Mouse (Mus musculus) forebrain, embryonic 12.5 days (tissue): ENCODE data around the gene Ptpru. TPM values are rescaled to one million over a fixed set of nuclear protein-coding genes. Genes with fewer than 3 reads are reported as not detected.
A peak's percentile ranks its signal among the peaks of the same experiment; 100 is the strongest.

Experiments used
- ATAC-seq: fragments of 200-750 bp; cut with Nextera tagmentation; 2 replicates; pipeline ENCODE4 v1.8.0; 2017; ENCODE audit warnings: moderate TSS enrichment; ENCODE audit not compliant: low FRiP score
- H3K27ac ChIP-seq: fragments of 300-500 bp; sonication (generic); 2 replicates; pipeline ENCODE4 v1.5.1; 2016; ENCODE audit warnings: mild to moderate bottlenecking
- H3K27me3 ChIP-seq: fragments of 300-500 bp; sonication (generic); 2 replicates; pipeline ENCODE4 v1.6.1; 2016; ENCODE audit warnings: mild to moderate bottlenecking
- H3K36me3 ChIP-seq: fragments of 300-500 bp; sonication (generic); replicated peaks from 2 replicates; pipeline ENCODE4 v1.6.1; 2016; ENCODE audit warnings: mild to moderate bottlenecking
- H3K4me1 ChIP-seq: fragments of 300-500 bp; sonication (generic); 2 replicates; pipeline ENCODE4 v1.6.1; 2016
- H3K4me2 ChIP-seq: fragments of 300-500 bp; sonication (generic); 2 replicates; pipeline ENCODE4 v1.6.1; 2016; ENCODE audit warnings: mild to moderate bottlenecking, moderate library complexity
- H3K4me3 ChIP-seq: fragments of 300-500 bp; sonication (generic); replicated peaks from 2 replicates; pipeline ENCODE4 v1.5.1; 2016; ENCODE audit warnings: mild to moderate bottlenecking
- H3K9ac ChIP-seq: fragments of 300-500 bp; sonication (generic); 2 replicates; pipeline ENCODE4 v1.6.1; 2016; ENCODE audit warnings: mild to moderate bottlenecking
- H3K9me3 ChIP-seq: fragments of 300-500 bp; sonication (generic); 2 replicates; pipeline ENCODE4 v1.6.1; 2016
- WGBS: fragments of 180-500 bp; shearing (Covaris S2); methylation state at CpG from one replicate; pipeline ENCODE4 v1.1.7; 2016; 5-methylcytosine and 5-hydroxymethylcytosine counted together
- polyA plus RNA-seq: library from polyadenylated mRNA; unstranded; fragments of >200 nt; fragmentation: Nextera tagmentation; extraction: Ambion mirVana; gene quantifications from 2 replicates; pipeline ENCODE4 v1.2.1, GENCODE M21; 2016

The Ptpru gene
- 47.1 and 57.7 TPM in 2 replicates for polyA plus RNA-seq

DNA sequence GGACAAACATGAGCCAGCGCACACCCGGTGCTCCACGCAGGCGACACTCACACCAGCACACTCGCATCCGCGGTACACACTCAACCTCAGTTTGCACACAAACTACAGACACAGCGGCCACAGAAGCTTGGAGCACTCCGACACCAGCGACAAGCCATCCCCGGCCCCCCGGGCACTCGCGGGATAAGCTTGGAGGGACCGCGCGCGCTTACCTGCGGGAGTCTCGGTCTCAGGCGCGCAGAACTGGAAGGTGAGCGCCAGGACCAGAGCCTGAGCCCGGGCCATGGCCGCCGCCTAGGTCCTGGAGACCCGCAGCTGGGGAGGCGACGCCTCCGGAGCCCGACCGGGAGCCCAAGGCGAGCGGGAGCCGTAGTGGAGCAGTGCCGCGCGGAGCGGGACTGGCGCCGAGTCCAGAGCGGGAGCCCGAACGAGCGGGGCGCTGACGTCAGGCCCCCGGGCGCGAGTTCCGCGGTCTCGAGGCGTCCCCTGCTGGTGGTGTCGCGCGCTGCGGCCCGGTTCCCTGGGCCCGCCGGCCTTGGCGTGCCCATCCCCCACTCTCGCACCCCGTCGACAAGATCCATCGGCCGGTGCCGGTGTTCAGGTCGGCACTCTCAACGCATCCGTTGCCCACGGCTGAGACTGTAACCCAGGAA, at the start of gene Ptpru:
TSS of gene Ptpru (minus strand) at position 417 of the 653 bp plus-strand sequence.
- Histone ChIP-seq H3K4me3 (peak within 1 kb of the TSS; percentile 77), H3K36me3 (no peaks in the 10 kb centered on the region), H3K9me3 (no peaks in the 10 kb centered on the region), H3K9ac (peak within 1 kb of the TSS; percentile 89), H3K27ac (peak within 1 kb of the TSS; percentile 42; the same call in 1 of the 2 replicates), H3K4me1 (peaks cover 45% of the 10 kb centered on the region), H3K4me2 (peak within 1 kb of the TSS; percentile 98), H3K27me3 (peaks cover 56% of the 10 kb centered on the region)
- WGBS: 1% methylated on average over 46 of the region's 72 CpGs
- ATAC-seq: peak; percentile 90

DNA sequence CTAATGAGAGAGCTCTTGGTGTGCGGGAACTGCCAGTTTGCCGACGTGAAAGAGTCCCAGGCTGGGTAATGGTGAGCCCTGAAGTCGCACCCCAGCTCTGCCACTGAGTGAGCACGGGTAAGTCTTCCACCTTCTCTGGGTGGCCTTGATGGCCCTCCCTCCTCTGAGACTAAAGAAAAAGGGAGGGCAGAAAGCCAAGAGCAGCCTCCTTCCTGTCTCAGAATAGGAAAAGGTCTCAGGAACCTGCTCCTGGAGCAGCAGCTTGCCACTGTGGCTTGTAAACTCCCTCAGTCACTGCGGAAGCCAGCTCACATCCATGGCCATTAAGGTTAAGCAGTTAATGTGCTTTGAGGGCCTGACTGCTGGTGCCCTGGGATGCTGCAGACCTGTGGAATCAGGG, 47.3 kb upstream of the Ptpru start:
- no peaks in the 10 kb centered on the region for H3K9me3 ChIP-seq
- no peak overlapping the region for H3K4me3 ChIP-seq
- ATAC-seq: no peak
- H3K4me2 ChIP-seq: no peak overlapping the region
- H3K36me3 ChIP-seq: peaks cover 23% of the 10 kb centered on the region
- H3K4me1 ChIP-seq: peaks cover 34% of the 10 kb centered on the region
- H3K27me3 ChIP-seq: no peaks in the 10 kb centered on the region
- 88% methylated on average over 6 of the region's 6 CpGs for WGBS
- H3K27ac ChIP-seq: no peak overlapping the region
- no peak overlapping the region for H3K9ac ChIP-seq

DNA sequence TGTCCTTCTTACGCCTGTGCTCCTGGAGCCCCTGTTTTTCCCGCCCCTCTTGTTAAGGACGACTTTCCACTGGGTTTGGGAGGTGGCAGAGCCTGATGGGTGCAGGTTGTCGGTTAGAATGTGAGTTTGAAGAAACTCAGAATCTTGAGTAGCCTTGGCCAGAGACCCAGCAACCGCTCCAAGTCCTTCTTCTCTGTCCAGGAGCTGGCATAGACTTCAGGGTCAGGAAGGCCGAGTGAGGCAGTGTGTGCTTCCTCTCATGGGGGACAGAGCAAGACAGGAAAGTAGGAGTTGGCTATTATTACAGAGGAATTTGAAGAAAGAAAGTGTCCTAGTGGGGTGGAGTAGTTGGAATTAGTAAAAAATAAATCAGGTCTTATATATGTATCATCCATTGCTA, 45.5 kb upstream of the Ptpru start:
- Histone ChIP-seq H3K9me3 (no peaks in the 10 kb centered on the region), H3K27me3 (no peaks in the 10 kb centered on the region), H3K4me1 (peaks cover 43% of the 10 kb centered on the region), H3K9ac (no peak overlapping the region), H3K4me3 (no peak overlapping the region), H3K36me3 (peaks cover 23% of the 10 kb centered on the region), H3K27ac (peak overlapping the region; percentile 38; the same call in 1 of the 2 replicates), H3K4me2 (no peak overlapping the region)
- 88% methylated on average over 6 of the region's 6 CpGs for WGBS
- no peak for ATAC-seq

DNA sequence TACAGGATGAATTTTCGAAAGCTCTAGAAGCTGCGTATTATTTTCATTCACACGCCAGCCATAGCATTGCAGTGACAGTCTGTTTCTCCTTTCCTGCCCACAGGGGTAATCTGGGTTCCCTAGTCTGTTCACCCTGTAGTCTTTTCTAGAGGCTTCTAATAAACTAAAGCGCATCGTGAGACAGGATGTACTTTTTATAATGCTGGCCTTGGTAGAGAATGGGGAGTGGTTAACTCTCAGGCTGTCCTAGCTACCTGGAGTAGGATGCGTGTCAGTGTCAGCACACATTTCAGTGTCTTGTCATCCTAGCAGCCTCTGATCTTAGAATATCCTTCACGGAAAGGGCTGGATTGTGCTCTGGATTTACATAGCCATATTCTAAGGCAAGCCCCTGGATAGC, 43.2 kb upstream of the Ptpru start:
- Histone ChIP-seq H3K4me1 (peaks cover 62% of the 10 kb centered on the region), H3K36me3 (peaks cover 14% of the 10 kb centered on the region)
- WGBS: 93% methylated on average over 7 of the region's 7 CpGs

DNA sequence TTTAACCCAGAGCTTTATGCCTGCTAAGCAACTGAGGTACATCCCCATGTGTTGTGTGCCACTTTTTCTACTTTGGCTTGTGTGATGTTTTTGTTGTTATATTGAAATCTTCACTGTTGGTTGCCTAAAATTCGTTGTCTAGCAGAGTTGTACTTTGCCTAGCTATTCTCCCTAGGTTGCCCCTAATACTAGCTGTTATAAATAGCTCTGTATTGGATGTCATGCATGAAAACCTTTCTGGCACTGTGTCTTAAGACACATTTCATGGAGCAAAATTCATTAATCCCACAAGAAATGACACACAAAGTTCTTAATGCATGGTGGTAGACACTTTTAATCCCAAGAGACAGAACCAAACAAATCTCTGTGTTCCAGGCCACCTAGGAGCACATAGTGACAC, 41.6 kb upstream of the Ptpru start:
- ATAC-seq: no peak
- WGBS: 83% methylated on average over 1 of the region's 1 CpGs

More for the DNA sequence above, 43.2 kb upstream of the Ptpru start:
- no peak overlapping the region for H3K4me2 ChIP-seq
- no peak for ATAC-seq
- no peaks in the 10 kb centered on the region for H3K27me3 ChIP-seq
- H3K4me3 ChIP-seq: no peak overlapping the region
- H3K27ac ChIP-seq: no peak overlapping the region
- no peaks in the 10 kb centered on the region for H3K9me3 ChIP-seq
- H3K9ac ChIP-seq: no peak overlapping the region

DNA sequence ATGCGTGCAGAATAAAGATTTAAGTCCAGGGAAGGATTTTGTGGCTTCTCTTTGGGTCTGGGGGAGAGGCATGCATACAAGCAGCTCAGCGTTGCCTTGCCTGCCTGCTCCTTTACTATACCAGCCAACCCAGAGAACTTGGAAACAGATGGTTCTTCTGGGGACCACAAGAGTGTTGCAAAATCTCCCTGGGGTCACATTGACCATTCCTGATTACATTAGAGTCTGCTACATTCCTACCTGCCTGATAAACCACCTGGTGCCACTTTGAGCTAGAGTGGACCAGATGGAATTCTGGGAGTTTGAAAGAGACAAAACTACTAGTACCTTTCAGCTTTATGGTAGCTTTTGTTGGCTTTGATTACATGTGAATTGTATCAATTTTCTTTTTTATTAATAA, 38.7 kb upstream of the Ptpru start:
- no peaks in the 10 kb centered on the region for H3K36me3 ChIP-seq
- no peak overlapping the region for H3K9ac ChIP-seq
- H3K27me3 ChIP-seq: no peaks in the 10 kb centered on the region
- 0 out of 2 replicates have a peak overlapping the region, but pooled peaks have one; percentile 14 for H3K27ac ChIP-seq
- no peak overlapping the region for H3K4me3 ChIP-seq
- no peak for ATAC-seq
- H3K4me1 ChIP-seq: peaks cover 53% of the 10 kb centered on the region
- WGBS: 75% methylated on average over 2 of the region's 2 CpGs
- peak overlapping the region; percentile 90 for H3K4me2 ChIP-seq
- no peaks in the 10 kb centered on the region for H3K9me3 ChIP-seq

More for the DNA sequence above, 41.6 kb upstream of the Ptpru start:
- Histone ChIP-seq H3K4me3 (no peak overlapping the region), H3K9me3 (no peaks in the 10 kb centered on the region), H3K27me3 (no peaks in the 10 kb centered on the region), H3K4me1 (peaks cover 69% of the 10 kb centered on the region), H3K36me3 (no peaks in the 10 kb centered on the region), H3K27ac (no peak overlapping the region), H3K9ac (no peak overlapping the region), H3K4me2 (no peak overlapping the region)

DNA sequence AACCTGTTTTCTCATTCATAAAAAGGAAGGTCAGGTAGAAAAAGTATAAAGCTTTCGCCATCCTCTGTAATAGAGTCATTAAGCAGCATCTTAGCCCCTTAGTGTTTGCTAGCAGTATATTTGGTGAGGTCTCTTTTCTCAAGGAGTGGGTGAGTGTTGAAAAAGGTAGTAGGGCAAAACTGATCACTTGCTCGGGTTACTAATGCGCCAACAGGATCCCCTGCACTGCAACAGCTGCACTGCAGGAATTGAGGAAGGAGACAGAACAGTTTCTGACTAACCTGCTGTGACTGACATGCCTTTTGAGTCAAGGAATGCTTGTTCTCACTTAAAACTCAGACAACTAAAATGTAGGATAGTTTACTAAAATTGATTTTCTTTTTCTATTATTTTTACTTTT, 37.2 kb upstream of the Ptpru start:
- Histone ChIP-seq H3K27ac (no peak overlapping the region), H3K27me3 (no peaks in the 10 kb centered on the region), H3K36me3 (peaks cover 2% of the 10 kb centered on the region; the same call in 1 of the 2 replicates), H3K4me1 (peaks cover 49% of the 10 kb centered on the region), H3K4me2 (peak overlapping the region; percentile 90), H3K9ac (peak overlapping the region; percentile 99), H3K4me3 (peak overlapping the region; percentile 94), H3K9me3 (no peaks in the 10 kb centered on the region)
- no peak for ATAC-seq
- WGBS: 41% methylated on average over 3 of the region's 3 CpGs

DNA sequence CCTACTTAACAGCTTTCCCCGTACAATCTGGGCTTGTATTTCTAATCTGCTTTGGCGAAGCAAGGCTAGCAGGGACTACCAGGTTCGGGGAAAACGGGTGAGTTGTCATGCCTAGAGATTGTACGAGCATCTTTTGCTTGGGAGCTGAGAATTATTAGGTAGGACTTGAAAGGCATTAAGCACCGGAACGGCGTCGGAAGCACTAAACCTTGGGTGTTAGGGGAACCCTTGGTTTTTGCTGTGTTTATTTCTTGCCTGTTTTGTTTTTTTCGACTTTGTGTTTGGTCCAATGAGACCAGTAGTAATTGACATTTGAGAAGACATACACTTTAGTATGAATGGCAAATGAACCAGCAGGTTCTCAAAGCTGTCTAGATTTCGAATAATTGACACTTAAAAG, 36.5 kb upstream of the Ptpru start:
- ATAC-seq: no peak
- peak overlapping the region; percentile 90 for H3K4me2 ChIP-seq
- peak overlapping the region; percentile 99 for H3K9ac ChIP-seq
- peaks cover 43% of the 10 kb centered on the region for H3K4me1 ChIP-seq
- H3K4me3 ChIP-seq: peak overlapping the region; percentile 94
- peaks cover 5% of the 10 kb centered on the region; the same call in 1 of the 2 replicates for H3K36me3 ChIP-seq
- no peaks in the 10 kb centered on the region for H3K27me3 ChIP-seq
- no peaks in the 10 kb centered on the region for H3K9me3 ChIP-seq
- 4% methylated on average over 11 of the region's 11 CpGs for WGBS
- H3K27ac ChIP-seq: peak overlapping the region; percentile 100

DNA sequence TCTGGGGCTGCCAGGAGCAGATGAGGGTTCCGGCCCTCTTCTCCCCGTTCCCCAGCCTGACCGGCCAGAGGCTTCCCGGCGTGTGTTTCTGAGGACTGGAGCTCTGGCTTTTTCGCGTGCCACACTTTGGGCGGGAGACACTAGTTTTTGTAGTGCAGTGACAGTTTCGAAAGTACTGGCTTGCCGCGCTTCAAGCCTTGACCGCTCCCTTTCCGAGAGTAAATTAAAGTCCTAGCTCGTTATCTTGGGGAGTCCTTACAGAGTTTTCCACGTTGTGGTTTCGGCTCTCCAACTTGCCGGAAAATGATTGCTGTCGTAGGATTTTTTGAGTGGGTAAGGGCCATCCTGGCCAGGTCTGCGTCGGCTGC, 36.1 kb upstream of the Ptpru start:
- peak overlapping the region; percentile 100 for H3K27ac ChIP-seq
- ATAC-seq: peak; percentile 7; the same call in 1 of the 2 replicates
- peak overlapping the region; percentile 90 for H3K4me2 ChIP-seq
- peaks cover 5% of the 10 kb centered on the region; the same call in 1 of the 2 replicates for H3K36me3 ChIP-seq
- no peaks in the 10 kb centered on the region for H3K9me3 ChIP-seq
- no peaks in the 10 kb centered on the region for H3K27me3 ChIP-seq
- H3K4me3 ChIP-seq: peak overlapping the region; percentile 94
- under 1% methylated on average over 20 of the region's 20 CpGs for WGBS
- H3K9ac ChIP-seq: peak overlapping the region; percentile 99
- peaks cover 40% of the 10 kb centered on the region for H3K4me1 ChIP-seq

DNA sequence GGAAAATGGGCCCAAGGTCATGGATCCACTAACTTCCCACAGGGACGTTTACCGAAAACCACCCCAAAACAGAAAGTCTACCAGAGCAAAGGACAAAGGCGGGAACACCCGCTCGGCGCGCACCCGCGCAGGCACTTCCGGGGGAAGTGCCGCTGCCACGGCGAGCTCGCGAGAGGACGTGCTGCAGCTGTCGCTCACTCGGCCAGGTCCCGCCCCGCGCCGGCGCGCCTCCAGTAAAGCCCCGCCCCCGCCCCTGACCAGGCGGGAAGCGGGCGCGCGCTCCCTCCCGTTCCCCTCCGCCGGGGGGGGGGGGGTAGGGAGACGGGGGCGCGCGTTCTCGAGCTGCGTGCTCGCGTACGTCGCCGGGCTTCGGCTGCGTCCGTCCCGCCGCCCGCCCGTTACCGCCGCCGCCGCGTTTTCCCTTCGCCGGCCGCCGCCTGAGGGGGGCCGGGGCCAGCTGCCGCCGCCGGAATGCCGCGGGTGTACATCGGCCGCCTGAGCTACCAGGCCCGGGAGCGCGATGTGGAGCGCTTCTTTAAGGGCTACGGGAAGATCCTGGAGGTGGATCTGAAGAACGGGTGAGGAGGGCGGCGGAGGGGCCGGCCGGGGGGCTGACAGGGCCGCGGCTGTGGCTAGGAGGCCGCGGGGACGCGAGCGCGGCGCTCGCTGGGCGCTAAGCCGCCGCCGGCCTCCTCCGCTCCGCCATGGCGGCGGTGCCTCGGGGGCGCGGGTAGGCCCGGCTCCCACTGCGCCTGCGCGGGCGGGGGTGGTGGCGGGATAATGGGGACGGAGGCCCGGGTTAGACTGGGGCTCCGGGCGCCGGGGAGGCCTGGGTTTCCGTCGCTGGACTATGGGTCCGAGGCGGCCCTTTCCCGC, 35.4 kb upstream of the Ptpru start, which contains the start of gene Srsf4:
TSS of gene Srsf4 (plus strand) at position 325 of the 876 bp plus-strand sequence.
- peak within 1 kb of the TSS; percentile 94 for H3K4me3 ChIP-seq
- H3K4me2 ChIP-seq: peak within 1 kb of the TSS; percentile 90
- H3K9me3 ChIP-seq: no peaks in the 10 kb centered on the region
- no peaks in the 10 kb centered on the region for H3K27me3 ChIP-seq
- peaks cover 5% of the 10 kb centered on the region; the same call in 1 of the 2 replicates for H3K36me3 ChIP-seq
- peak within 1 kb of the TSS; percentile 99 for H3K9ac ChIP-seq
- H3K27ac ChIP-seq: peak within 1 kb of the TSS; percentile 100
- peak; percentile 97 for ATAC-seq
- peaks cover 40% of the 10 kb centered on the region for H3K4me1 ChIP-seq
- under 1% methylated on average over 72 of the region's 116 CpGs for WGBS

DNA sequence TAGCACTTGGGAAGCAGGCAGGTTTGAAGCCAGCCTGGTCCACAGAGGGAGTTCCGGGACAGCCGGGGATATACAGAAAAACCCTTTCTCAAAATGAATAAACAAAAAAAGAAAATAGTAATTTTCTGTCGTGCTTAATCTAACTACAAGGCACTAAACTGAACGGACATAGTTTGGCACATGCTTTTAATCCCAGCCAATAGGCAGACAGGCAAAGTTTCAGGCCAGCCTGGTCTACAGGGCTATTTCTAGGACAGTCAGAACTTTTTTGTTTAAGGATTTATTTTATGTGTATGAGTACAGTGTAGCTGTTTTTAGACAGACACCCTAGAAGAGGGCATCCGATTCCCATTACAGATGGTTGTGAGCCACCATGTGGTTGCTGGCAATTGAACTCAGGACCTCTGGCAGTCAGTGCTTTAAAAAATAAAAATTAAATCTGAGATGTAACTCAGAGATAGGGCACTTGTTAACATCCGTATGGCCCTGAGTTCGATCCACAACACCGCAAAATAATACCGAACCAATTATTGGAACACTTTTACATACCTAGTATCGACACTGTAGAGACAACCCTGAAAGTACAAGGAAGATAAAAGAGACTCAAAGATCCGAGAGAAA, 34.7 kb upstream of the Ptpru start:
- WGBS: 11% methylated on average over 11 of the region's 11 CpGs
- peak overlapping the region; percentile 99 for H3K9ac ChIP-seq
- H3K4me3 ChIP-seq: peak overlapping the region; percentile 94
- H3K9me3 ChIP-seq: no peaks in the 10 kb centered on the region
- H3K4me2 ChIP-seq: peak overlapping the region; percentile 61
- peak overlapping the region; percentile 100 for H3K27ac ChIP-seq
- H3K27me3 ChIP-seq: no peaks in the 10 kb centered on the region
- peaks cover 32% of the 10 kb centered on the region for H3K4me1 ChIP-seq
- ATAC-seq: peak; percentile 24
- peaks cover 9% of the 10 kb centered on the region; the same call in 1 of the 2 replicates for H3K36me3 ChIP-seq

DNA sequence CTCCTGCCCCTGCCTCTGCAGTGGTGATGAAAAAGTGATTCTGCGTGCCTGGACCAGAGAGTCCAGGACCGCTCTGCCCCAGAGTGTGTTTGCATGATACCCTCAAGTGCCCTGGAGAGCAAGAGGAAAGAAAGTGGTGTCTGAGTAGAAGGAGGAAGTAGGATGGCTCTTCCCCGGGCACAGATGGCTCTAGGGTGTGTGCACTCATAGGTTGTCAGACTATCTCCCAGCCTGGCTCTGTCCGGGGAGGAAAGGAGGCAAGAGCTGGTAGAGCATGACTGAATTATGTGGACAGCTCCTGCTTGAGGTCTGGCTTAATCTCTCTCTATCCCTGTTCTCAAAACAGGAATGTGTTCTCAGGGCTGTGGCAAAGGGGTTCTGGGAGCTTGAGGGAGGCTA, 23.3 kb upstream of the Ptpru start:
- no peaks in the 10 kb centered on the region for H3K27me3 ChIP-seq
- no peak overlapping the region for H3K4me2 ChIP-seq
- no peaks in the 10 kb centered on the region for H3K4me1 ChIP-seq
- ATAC-seq: no peak
- H3K9ac ChIP-seq: no peak overlapping the region
- no peaks in the 10 kb centered on the region for H3K9me3 ChIP-seq
- 87% methylated on average over 4 of the region's 4 CpGs for WGBS
- H3K27ac ChIP-seq: no peak overlapping the region
- peaks cover 31% of the 10 kb centered on the region for H3K36me3 ChIP-seq
- no peak overlapping the region for H3K4me3 ChIP-seq
